Mouse (Mus musculus) brain, embryonic 14.5 days (tissue): ENCODE measurements at regions not wholly inside any gene's neighbourhood (a gene's known extent, or its start where the extent isn't known, plus 50 kb on each side); places are given as distances from the start of the nearest gene placed in this dataset.

Source experiments
- CTCF ChIP-seq: fragments of 200-500 bp; IDR thresholded peaks from 2 replicates; pipeline ENCODE4 v1.5.1; 2012; ENCODE audit warnings: inconsistent platforms, mild to moderate bottlenecking, moderate library complexity, borderline replicate concordance; ENCODE audit not compliant: insufficient read depth, insufficient read length; ENCODE audit errors: extremely low read depth
- POLR2A ChIP-seq: fragments of 200-500 bp; IDR thresholded peaks from 2 replicates; pipeline ENCODE4 v1.6.1; 2012; ENCODE audit warnings: mild to moderate bottlenecking, inconsistent platforms, borderline replicate concordance; ENCODE audit not compliant: poor library complexity, insufficient read depth, insufficient read length, severe bottlenecking; ENCODE audit errors: extremely low read depth

DNA sequence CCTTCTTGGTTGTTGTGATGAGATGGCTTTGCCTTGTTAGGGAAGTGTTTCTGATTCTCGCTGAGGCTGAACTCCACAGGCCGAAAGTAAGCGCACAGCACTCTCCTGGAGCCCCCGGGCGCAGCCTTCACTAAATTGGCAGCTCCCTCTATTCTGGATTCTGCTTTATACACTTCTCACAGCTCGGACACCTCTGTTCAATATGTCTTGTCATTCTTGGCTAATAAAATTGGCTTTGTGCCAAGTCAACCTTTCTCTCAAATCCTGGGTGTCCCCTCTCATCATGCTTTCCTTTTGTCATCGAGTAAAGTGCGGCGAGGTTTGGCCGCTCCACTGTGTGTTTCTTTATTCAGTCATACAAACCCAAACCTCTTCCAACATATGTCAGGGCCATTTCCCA is 217.2 kb upstream of the Epha4 start:
- no peak for TF ChIP-seq POLR2A
- no peak for TF ChIP-seq CTCF
